Mouse (Mus musculus): Measurements from ENCODE around the gene Gm7876.
"Not testable (repeated sequence)": the region's sequence is repeated elsewhere in the genome, so short reads cannot be mapped to it uniquely, and the experiment has no call there.

Gm7876 gene

DNA sequence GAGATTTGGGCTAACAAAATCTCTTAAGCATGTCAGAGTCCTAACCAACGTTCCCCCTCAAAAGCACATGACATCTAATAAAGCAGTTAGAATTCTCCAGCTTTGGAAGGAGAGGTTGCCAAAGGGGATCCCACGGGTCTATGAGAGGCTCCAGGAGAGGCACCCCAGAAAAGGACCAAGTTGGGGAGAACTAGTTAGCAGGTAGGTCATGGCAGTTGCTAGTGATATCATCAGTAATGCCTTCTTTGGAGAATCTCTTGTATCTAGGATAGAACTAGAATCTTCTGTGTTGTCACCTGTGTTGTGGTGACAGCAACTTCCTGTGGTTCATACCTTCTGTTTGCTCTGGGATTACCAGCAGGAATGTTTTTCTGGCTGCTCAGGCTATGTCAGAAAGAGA, at the start of gene Gm7876:
Gene Gm7876, plus strand, starts transcription at position 301 of the 400 bp plus-strand sequence.
- DNase-seq (ENCODE audit: low spot score) = not testable (repeated sequence)

DNA sequence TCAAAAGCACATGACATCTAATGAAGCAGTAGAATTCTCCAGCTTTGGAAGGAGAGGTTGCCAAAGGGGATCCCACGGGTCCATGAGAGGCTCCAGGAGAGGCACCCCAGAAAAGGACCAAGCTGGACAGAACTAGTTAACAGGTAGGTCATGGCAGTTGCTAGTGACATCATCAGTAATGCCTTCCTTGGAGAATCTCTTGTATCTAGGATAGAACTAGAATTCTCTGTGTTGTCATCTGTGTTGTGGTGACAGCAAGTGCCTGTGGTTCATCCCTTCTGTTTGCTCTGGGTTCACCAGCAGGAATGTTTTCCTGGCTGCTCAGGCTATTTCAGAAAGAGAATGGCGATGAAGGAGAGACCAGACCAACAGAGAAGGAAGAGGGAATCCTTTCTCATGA, 45.1 kb upstream of the Gm7876 start, which contains the start of gene Gm3239:
Gene Gm3239, plus strand, starts transcription at position 301 of the 400 bp plus-strand sequence.
- not testable (repeated sequence) for DNase-seq (ENCODE audit: low spot score)

DNA sequence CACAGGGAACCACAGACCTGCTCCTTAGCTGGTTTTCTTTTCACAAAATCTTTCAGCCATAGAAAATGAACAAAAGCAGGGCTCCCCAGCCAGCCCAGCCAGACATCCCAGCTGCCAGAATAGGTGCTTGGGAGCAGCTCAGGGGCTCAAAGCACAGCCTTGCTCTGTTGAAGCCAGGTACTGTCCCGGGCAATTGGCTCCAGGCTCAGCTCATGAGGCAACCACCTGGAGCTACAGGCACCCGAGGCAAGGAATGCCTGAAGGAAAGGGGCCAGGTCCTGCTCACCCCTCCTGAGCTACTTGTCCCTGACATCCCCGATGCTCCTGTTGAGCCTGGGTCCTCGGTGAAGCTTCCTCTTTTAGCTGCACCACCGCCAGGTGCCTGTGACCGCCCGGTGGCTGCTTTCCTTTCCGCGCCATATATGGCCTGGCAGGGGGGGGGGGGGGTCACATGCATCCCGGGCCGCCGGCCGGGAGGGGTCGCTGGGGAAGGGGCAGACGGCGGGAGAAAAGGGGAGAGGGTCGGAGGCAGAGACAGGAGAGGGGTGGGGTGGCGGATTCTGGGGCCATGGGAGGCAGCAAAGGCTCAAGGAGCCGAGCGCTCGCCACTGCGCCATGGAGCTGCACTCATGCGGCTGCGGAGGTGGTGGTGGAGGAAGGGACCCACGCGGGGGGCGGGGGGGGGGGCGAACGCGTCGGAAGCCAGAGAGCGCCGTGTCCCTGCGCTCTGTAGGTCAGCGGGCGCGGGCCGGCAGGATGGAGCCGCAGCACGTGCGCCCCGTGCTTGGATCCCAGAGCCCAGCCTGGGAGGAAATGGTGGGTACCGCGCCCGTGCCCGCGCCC, 17.2 kb downstream of the Gm7876 start, which contains the start of gene Gm3252:
Gene Gm3252, plus strand, starts transcription at position 738 of the 843 bp plus-strand sequence.
- DNase-seq (ENCODE audit: low spot score) = not testable (repeated sequence)
